Mouse (Mus musculus) limb, embryonic 12.5 days (tissue): ENCODE measurements around the gene Hif1an. TPM values are rescaled to one million over a fixed set of nuclear protein-coding genes. Genes with fewer than 3 reads are reported as not detected.

Experiments
- polyA plus RNA-seq: library from polyadenylated mRNA; unstranded; fragments of >200 nt; fragmentation: Nextera tagmentation; extraction: Ambion mirVana; gene quantifications from 2 replicates; pipeline ENCODE4 v1.2.1, GENCODE M21; 2016

The Hif1an gene
- polyA plus RNA-seq, 1 experiment from 2014 or later = 47.2 TPM

Other genes starting within 250 kb of the Hif1an start
- gene Scd4, start 229.8 kb upstream of the Hif1an start, polyA plus RNA-seq = 0.06 TPM in 1 of 2 replicates, not detected in the other
- gene Scd1, start 155.0 kb upstream of the Hif1an start, polyA plus RNA-seq = 10.6 and 12.9 TPM in 2 replicates
- not detected in 2 replicates for gene Wnt8b, start 69.4 kb upstream of the Hif1an start, polyA plus RNA-seq
- 0.42 and 0.75 TPM in 2 replicates for gene Sec31b, start 17.0 kb upstream of the Hif1an start, polyA plus RNA-seq
- not detected in 2 replicates for gene Gm20538, start 10.0 kb upstream of the Hif1an start, polyA plus RNA-seq
- gene Ndufb8, start 7.4 kb upstream of the Hif1an start, polyA plus RNA-seq = 499 and 524 TPM in 2 replicates
- not detected in 2 replicates for gene Pax2, start 193.2 kb downstream of the Hif1an start, polyA plus RNA-seq